Mouse (Mus musculus) neural tube, embryonic 13.5 days (tissue): ENCODE measurements at regions not wholly inside any gene's neighbourhood (a gene's known extent, or its start where the extent isn't known, plus 50 kb on each side); places are given as distances from the start of the nearest gene placed in this dataset.

Experiments
- ATAC-seq: fragments of 200-750 bp; cut with Nextera tagmentation; 2 replicates; pipeline ENCODE4 v1.8.0; 2017; ENCODE audit warnings: low read depth, mild to moderate bottlenecking, moderate TSS enrichment, moderate library complexity
- H3K27ac ChIP-seq: fragments of 300-500 bp; sonication (generic); replicated peaks from 2 replicates; pipeline ENCODE4 v1.5.1; 2015; ENCODE audit warnings: moderate library complexity, mild to moderate bottlenecking, inconsistent platforms
- H3K27me3 ChIP-seq: fragments of 300-500 bp; sonication (generic); 2 replicates; pipeline ENCODE4 v1.6.1; 2015; ENCODE audit warnings: mild to moderate bottlenecking, inconsistent platforms
- H3K36me3 ChIP-seq: fragments of 300-500 bp; sonication (generic); 2 replicates; pipeline ENCODE4 v1.6.1; 2015; ENCODE audit warnings: mild to moderate bottlenecking, inconsistent platforms
- H3K4me1 ChIP-seq: fragments of 300-500 bp; sonication (generic); replicated peaks from 2 replicates; pipeline ENCODE4 v1.6.1; 2015; ENCODE audit warnings: inconsistent platforms
- H3K4me2 ChIP-seq: fragments of 300-500 bp; sonication (generic); 2 replicates; pipeline ENCODE4 v1.6.1; 2015; ENCODE audit warnings: inconsistent platforms, mild to moderate bottlenecking, moderate library complexity
- H3K4me3 ChIP-seq: fragments of 300-500 bp; sonication (generic); 2 replicates; pipeline ENCODE4 v1.5.1; 2015; ENCODE audit warnings: mild to moderate bottlenecking, inconsistent platforms
- H3K9ac ChIP-seq: fragments of 300-500 bp; sonication (generic); 2 replicates; pipeline ENCODE4 v1.6.1; 2015; ENCODE audit warnings: moderate library complexity, mild to moderate bottlenecking, inconsistent platforms
- H3K9me3 ChIP-seq: fragments of 300-500 bp; sonication (generic); 2 replicates; pipeline ENCODE4 v1.6.1; 2016; ENCODE audit warnings: inconsistent platforms
- WGBS: fragments of 180-500 bp; shearing (Covaris S2); methylation state at CpG from one replicate; pipeline ENCODE4 v1.1.7; 2015; 5-methylcytosine and 5-hydroxymethylcytosine counted together

DNA sequence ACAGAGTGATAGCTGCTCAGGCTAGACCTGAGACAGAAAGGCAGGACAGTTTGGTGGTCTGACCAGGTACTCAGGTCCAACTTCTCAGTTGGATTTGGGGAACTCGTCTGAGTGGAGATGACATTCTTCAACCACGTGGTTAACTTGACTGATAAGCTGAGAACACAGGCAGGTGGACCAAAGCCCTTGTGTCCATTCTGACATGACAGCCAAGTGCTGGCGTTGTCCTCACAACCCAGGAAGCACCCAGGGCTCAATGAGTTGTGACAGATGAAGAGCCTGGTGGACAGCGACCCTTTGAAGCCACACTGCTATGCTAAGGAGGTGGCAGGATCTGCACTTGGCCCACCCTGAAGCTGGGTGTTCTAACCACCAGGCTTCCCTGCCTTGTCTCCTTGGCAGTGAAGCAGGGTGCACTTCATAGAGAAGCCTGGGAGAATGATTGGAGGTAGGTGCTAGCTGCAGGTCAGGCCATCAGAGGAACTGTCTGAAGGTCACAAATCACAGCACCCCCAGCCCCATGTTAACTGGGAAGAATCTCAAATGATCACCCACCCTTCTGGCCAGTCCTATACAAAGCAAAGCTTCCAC lies 87.6 kb downstream of the 1700001O22Rik start:
- no peaks in the 10 kb centered on the region for H3K36me3 ChIP-seq
- peaks cover 76% of the 10 kb centered on the region for H3K4me1 ChIP-seq
- ATAC-seq = no peak
- 77% methylated on average over 4 of the region's 4 CpGs for WGBS
- no peaks in the 10 kb centered on the region for H3K27me3 ChIP-seq
- no peaks in the 10 kb centered on the region for H3K9me3 ChIP-seq
- peak overlapping the region; percentile 100 for H3K27ac ChIP-seq
- H3K4me3 ChIP-seq = no peak overlapping the region
- peak overlapping the region; percentile 62; the same call in 1 of the 2 replicates for H3K4me2 ChIP-seq
- H3K9ac ChIP-seq = peak overlapping the region; percentile 59

DNA sequence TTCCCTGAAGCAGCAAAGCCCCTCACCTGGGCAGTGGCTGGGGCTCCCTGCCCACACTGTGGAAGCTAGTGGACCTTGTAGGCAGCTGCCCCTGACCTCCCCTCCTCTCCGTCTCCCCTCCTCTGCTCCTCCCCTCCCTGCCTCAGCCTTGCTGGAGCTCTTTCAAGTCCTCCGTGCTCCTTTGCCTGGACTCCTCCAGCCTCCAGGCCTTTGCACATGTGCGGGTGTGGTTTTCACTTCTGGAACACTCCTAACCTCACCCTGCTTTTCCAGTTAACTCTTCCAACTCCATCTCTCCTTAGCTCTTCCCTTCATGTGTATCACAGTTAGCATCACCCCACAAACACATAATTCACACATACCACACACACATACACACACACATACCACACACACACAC lies 89.9 kb downstream of the 1700001O22Rik start:
- H3K27ac ChIP-seq = peak overlapping the region; percentile 97
- no peaks in the 10 kb centered on the region for H3K36me3 ChIP-seq
- WGBS = 22% methylated on average over 3 of the region's 3 CpGs
- H3K4me2 ChIP-seq = no peak overlapping the region
- 0 out of 2 replicates have a peak overlapping the region, but pooled peaks have one; percentile 28 for H3K9ac ChIP-seq
- no peaks in the 10 kb centered on the region for H3K27me3 ChIP-seq
- H3K4me3 ChIP-seq = no peak overlapping the region
- ATAC-seq = no peak
- no peaks in the 10 kb centered on the region for H3K9me3 ChIP-seq
- H3K4me1 ChIP-seq = peaks cover 75% of the 10 kb centered on the region

DNA sequence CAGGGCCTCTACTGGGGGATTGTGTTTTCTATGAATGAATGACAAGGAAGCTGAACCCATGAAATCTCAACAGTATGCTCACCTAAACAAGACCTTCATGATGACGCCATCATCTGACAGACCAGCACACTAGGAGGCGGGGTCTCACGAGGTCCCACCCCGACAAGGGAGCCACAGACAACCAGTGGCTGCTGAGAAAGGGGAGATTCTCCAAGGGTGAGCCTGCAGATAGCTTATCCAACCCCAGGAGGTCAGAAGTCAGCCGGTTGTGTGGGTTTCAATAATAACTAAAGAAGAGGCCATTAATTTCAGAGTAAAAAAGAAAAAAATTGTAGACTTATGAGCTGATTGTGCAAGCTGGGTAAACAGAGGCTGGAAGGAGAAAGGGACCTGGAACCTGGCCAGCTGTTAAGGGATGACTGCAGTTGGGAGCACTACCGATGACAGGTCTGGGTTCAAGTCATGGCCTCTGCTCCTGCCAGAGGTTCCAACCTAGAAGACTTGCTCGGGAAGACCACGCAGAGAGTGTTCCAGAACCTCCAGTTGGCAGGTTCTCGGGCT lies 90.5 kb downstream of the 1700001O22Rik start:
- WGBS = 57% methylated on average over 9 of the region's 9 CpGs
- Histone ChIP-seq H3K4me3 (no peak overlapping the region), H3K27me3 (no peaks in the 10 kb centered on the region), H3K27ac (peak overlapping the region; percentile 97), H3K4me2 (no peak overlapping the region), H3K36me3 (no peaks in the 10 kb centered on the region), H3K4me1 (peaks cover 75% of the 10 kb centered on the region), H3K9ac (no peak overlapping the region), H3K9me3 (no peaks in the 10 kb centered on the region)
- no peak for ATAC-seq

DNA sequence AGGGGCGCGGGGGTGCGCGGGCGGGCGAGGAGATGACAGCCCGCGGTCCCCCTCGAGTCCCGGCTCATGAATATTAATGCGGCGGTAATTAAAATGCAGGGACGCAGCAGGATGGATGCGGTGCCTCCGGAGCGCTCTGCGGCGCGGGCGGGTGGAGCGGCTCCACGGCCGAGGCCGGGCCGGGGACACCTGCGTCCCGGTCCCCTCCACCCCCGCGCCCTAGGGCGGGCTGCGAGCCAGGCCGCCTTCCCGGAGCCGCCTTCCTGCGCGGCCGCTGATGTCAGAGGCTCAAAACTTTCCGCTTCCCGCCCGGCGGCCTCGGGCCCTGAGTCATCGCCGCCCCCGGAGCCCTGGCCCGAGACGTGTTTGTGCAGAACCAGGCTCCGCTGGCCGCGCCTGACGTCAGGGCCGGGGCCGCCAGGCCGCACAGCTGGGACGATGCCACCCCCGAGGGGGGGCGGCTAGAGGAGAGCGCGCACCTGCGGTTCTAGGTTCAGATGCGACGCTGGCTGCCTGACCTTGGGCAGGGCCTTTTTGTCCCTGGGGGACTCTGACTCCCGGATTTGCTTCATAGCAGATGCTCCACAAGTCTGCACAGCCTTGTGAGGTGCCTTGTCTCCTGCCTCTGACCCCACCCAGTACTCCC lies 91.5 kb downstream of the 1700001O22Rik start:
- H3K9me3 ChIP-seq = no peaks in the 10 kb centered on the region
- ATAC-seq = peak; percentile 75
- WGBS = under 1% methylated on average over 60 of the region's 63 CpGs
- H3K27ac ChIP-seq = peak overlapping the region; percentile 97
- H3K27me3 ChIP-seq = no peaks in the 10 kb centered on the region
- H3K36me3 ChIP-seq = no peaks in the 10 kb centered on the region
- peaks cover 74% of the 10 kb centered on the region for H3K4me1 ChIP-seq
- H3K4me3 ChIP-seq = peak overlapping the region; percentile 36
- H3K9ac ChIP-seq = peak overlapping the region; percentile 81
- peak overlapping the region; percentile 66 for H3K4me2 ChIP-seq

DNA sequence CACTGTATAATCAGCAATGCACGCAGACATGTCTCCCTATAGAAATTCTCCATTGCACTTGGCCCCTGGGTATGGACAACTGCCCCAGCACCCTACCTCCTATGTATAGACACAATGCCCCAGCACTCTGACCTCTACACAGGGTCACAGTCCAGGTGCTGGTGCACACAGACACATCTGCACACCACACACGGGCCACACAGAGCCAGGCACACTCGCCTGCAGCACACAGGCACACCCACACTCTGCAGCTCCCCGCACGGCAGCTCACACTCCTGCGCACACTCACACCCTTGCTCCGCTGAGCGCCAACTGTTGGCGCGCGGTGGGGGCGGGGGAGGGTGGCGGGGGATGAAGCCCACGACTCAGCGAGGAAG lies 92.0 kb downstream of the 1700001O22Rik start:
- H3K9me3 ChIP-seq = no peaks in the 10 kb centered on the region
- peak overlapping the region; percentile 97 for H3K27ac ChIP-seq
- H3K4me1 ChIP-seq = peaks cover 73% of the 10 kb centered on the region
- no peaks in the 10 kb centered on the region for H3K36me3 ChIP-seq
- peak overlapping the region; percentile 36 for H3K4me3 ChIP-seq
- peak overlapping the region; percentile 81 for H3K9ac ChIP-seq
- ATAC-seq = peak; percentile 73
- no peaks in the 10 kb centered on the region for H3K27me3 ChIP-seq
- H3K4me2 ChIP-seq = peak overlapping the region; percentile 66
- 2% methylated on average over 15 of the region's 15 CpGs for WGBS

DNA sequence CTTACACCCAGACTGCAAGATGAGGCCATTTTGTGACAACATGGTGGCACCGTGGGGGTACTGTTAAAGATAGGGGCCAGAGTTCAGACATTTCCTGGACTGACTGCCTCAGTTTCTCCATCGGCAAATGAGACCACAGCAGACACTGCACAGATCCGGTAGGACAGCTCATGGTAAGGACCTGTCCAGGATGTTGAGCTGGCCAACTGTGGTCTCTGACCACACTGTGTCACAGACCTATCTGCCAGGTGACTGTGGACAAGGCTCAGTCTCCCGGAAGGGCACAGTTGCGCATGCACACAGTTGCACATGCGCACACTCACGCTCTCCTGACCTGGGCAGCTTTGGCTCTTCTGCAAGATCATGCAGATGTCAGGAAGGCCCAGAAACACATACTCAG lies 92.6 kb downstream of the 1700001O22Rik start:
- ATAC-seq = no peak
- H3K9ac ChIP-seq = peak overlapping the region; percentile 81; the same call in 1 of the 2 replicates
- no peak overlapping the region for H3K4me3 ChIP-seq
- H3K4me1 ChIP-seq = peaks cover 73% of the 10 kb centered on the region
- no peaks in the 10 kb centered on the region for H3K27me3 ChIP-seq
- H3K9me3 ChIP-seq = no peaks in the 10 kb centered on the region
- WGBS = 96% methylated on average over 7 of the region's 7 CpGs
- peak overlapping the region; percentile 97 for H3K27ac ChIP-seq
- no peak overlapping the region for H3K4me2 ChIP-seq
- H3K36me3 ChIP-seq = no peaks in the 10 kb centered on the region

DNA sequence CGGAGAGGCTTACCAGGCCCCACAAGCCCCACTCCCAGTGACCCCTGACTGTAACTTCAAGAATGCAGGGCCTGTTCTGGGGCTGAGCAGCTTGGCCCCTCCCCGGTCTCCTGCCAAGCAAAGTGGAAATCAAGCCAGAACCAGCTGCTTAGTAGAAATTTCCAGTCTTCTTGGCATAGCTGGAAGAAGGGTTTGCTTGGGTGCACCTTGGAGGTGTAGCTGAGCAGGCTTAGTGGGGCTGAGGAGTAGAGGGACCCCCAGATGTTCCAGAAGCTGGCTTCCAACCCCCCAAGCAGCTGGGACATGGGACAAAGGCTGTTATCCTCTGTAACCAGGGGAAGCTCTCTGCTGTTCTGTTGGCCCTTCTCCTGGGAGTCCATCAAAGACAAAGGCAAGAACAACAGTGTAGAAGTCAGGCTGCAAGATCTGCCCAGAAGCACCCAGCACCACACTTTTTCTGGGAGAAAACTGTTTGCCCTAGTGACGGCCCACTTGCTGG lies 94.0 kb downstream of the 1700001O22Rik start:
- no peak overlapping the region for H3K4me3 ChIP-seq
- no peak for ATAC-seq
- peaks cover 75% of the 10 kb centered on the region for H3K4me1 ChIP-seq
- WGBS = 72% methylated on average over 3 of the region's 3 CpGs
- no peaks in the 10 kb centered on the region; the same call in 1 of the 2 replicates for H3K9me3 ChIP-seq
- no peaks in the 10 kb centered on the region for H3K36me3 ChIP-seq
- no peak overlapping the region for H3K4me2 ChIP-seq
- no peaks in the 10 kb centered on the region for H3K27me3 ChIP-seq
- H3K9ac ChIP-seq = no peak overlapping the region
- peak overlapping the region; percentile 99 for H3K27ac ChIP-seq

DNA sequence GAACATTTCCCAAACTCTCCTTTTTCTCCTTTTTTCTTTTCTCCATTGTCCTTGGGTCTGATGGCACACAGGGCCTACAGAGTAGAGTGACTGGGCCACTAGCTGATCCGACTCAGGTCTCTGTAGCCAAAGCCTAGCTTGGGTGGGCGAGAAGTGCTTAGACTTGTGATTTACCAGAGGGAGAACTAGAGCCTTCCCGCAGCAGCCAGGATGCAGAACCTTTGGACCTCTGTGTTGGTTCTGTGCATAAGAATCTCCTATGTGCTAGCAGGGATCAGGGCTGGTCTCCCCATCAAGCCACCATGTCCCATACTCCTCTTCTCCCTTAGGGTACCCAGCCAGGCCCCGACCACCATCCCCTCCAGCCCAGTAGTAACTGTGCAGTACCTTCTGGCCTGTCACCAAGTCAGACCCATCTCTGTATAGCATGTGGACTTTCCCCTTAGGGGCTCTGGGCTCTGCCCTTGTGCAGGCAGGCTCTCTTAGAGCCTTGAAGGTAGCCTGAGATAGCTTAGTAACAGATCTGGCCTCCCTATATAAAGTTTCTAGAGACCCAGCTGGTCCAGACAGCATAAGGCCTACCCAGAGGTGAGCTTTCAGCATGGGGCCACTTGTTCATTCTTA lies 94.6 kb downstream of the 1700001O22Rik start:
- Histone ChIP-seq H3K4me2 (no peak overlapping the region), H3K27me3 (no peaks in the 10 kb centered on the region), H3K9ac (peak overlapping the region; percentile 76), H3K4me1 (peaks cover 75% of the 10 kb centered on the region), H3K36me3 (no peaks in the 10 kb centered on the region), H3K9me3 (no peaks in the 10 kb centered on the region; the same call in 1 of the 2 replicates), H3K4me3 (no peak overlapping the region), H3K27ac (peak overlapping the region; percentile 99)
- 70% methylated on average over 4 of the region's 4 CpGs for WGBS
- ATAC-seq = no peak

DNA sequence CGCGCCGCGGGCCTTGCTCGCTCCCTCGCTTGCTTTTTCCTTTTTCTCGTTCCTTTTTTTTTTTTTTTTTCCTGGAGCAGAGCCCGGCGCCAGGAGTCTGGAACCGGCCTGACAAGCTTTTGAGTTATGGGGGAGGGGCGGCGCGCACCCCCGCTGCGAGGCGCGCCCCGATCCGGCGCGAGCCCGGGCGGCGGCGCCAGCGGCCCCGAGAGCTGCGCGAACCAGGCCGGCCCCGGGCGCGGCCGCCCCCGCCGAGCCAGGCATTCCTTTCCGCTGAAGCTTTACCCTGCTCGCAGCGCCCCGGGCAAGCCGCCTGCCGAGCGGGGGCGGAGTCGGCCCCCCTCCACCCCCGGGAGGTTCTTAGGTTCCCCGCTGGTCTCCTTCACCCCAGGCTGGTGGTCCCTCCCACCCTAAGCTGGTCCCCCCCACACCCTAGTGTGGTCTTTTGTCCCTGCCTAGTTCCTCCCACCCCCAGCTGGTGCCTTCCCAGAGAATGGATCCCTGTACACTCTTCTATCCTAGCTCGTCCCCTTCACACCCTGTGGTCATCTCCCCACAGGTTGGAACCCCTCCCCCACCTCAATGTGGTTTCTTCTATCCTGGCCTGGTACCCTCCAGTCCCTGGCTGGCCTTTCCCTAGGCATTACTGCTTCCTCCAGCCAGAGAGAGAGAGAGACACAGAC lies 95.3 kb downstream of the 1700001O22Rik start:
- ATAC-seq = peak; percentile 47
- Histone ChIP-seq H3K9me3 (no peaks in the 10 kb centered on the region; the same call in 1 of the 2 replicates), H3K27ac (peak overlapping the region; percentile 99), H3K4me2 (peak overlapping the region; percentile 65), H3K27me3 (no peaks in the 10 kb centered on the region), H3K4me3 (peak overlapping the region; percentile 34), H3K9ac (peak overlapping the region; percentile 76), H3K36me3 (no peaks in the 10 kb centered on the region), H3K4me1 (peaks cover 69% of the 10 kb centered on the region)
- WGBS = under 1% methylated on average over 44 of the region's 48 CpGs

DNA sequence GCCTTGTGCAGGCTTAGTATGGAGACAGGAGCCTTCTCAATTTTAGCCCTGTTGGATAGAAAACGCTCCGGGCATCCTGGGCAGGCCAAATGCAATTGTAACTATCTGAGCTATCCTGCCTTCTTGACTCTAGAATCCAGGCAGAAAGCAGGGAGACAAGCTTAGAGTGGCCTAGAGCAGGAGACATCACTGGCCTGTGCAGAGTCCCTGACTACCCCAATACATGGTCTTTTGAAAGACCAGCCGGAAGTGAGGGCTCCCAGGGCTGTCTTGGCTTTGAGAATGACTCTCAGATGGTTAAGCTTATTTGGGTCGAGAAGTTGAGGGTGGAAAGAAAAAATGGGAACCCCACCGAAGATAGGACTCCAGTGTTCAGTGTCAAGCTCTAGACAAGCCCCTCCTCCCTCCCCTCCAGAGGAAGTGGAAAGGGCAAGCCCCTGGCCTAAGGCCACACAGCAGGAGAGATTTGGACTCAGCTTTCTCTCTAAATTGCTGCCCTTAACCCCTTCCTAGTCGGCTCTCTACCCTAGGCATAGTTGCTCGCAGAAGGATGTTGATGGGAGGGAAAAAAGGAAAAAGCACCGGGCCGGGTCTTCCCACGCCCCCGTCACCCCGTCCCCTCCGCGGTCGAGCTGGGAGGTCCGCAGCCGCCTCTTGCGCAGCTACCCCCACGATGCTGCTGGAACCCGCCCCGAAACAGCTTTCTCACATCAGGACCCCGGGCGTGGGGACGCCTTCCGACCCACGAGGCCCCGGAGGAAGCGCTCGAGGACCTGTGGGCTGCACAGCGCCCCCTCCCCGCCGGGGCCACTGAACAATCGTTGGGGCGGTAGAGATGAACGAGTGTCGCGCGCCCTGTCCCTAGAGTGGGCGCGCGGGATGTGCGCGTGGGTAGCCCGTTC lies 96.1 kb downstream of the 1700001O22Rik start:
- H3K4me2 ChIP-seq = peak overlapping the region; percentile 65
- WGBS = 3% methylated on average over 44 of the region's 44 CpGs
- peaks cover 67% of the 10 kb centered on the region for H3K4me1 ChIP-seq
- H3K27me3 ChIP-seq = no peaks in the 10 kb centered on the region
- no peaks in the 10 kb centered on the region; the same call in 1 of the 2 replicates for H3K9me3 ChIP-seq
- no peaks in the 10 kb centered on the region for H3K36me3 ChIP-seq
- H3K9ac ChIP-seq = peak overlapping the region; percentile 76
- ATAC-seq = 0 out of 2 replicates have a peak, but pooled peaks have one; percentile 1
- H3K4me3 ChIP-seq = peak overlapping the region; percentile 34
- H3K27ac ChIP-seq = peak overlapping the region; percentile 99

DNA sequence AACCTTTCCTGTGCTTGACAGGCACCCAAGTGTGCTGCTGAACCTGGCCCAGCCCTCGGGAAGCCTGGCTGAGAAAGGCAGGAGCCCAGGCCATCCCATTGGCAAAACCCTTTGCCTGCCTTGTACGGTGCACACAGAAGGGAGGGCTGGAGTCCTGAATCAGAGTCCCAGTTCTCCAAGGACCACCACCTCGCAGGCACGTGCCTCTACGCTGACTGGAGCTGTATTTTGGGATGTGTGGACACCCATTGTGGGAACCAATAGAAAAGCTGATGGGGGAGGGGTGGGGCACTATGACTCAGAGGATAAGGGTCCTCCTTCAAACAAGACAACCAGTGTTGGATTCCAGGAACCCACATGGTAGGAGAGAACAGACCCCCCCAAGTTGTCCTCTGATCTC lies 97.4 kb downstream of the 1700001O22Rik start:
- no peak overlapping the region for H3K4me3 ChIP-seq
- no peak for ATAC-seq
- H3K36me3 ChIP-seq = no peaks in the 10 kb centered on the region
- H3K4me1 ChIP-seq = peaks cover 56% of the 10 kb centered on the region
- peak overlapping the region; percentile 99; the same call in 1 of the 2 replicates for H3K27ac ChIP-seq
- no peak overlapping the region for H3K4me2 ChIP-seq
- H3K9ac ChIP-seq = no peak overlapping the region
- 67% methylated on average over 5 of the region's 5 CpGs for WGBS
- no peaks in the 10 kb centered on the region for H3K27me3 ChIP-seq
- H3K9me3 ChIP-seq = no peaks in the 10 kb centered on the region; the same call in 1 of the 2 replicates
